Comparison of ENCODE assay signal across 21 mouse cellular contexts in the genomic region with DNA sequence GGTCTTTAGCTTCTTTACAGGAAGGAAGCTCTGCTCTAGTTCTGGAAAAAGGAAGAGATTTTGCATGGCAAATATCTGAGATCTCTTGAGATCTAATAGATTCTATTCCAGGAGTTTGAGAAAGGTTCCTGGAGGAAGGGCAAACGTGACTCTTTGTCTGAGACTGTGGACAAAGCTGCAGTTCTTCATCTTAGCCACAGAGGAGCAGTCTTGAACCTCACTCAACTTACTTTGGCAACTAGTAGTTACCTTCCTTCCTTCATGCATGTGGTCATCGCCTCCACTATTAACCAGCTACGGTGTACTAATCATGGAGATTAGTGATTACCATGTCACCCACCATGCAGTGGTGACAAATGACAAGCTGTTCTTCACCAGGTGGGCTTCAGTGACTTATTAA. TPM values are rescaled to one million over a fixed set of nuclear protein-coding genes. Genes with fewer than 3 reads are reported as not detected.
DNase-seq lines count a peak whose midpoint lies in the region; ATAC-seq and TF ChIP-seq lines count a peak whose summit lies in the region.
"Had no signal": no experiment of that assay in that cellular context is flagged by ENCODE, and none has a peak within 500 bp of the region (broad histone marks: within the 10 kb centered on the region; RNA-seq: fewer than 3 reads in every experiment).

No protein-coding gene starts in this region.

- no peak for ATAC-seq in intestine, postnatal 0 days
- no peak for ATAC-seq in intestine, embryonic 16.5 days
- no peak for ATAC-seq in midbrain, postnatal 0 days (ENCODE audit: low FRiP score)
- ATAC-seq: midbrain, embryonic 13.5 days had no signal

- no peak overlapping the region for H3K27ac ChIP-seq in cerebellum, adult 2 months (ENCODE audit: insufficient read depth, low read length)
- H3K27ac ChIP-seq in intestine, postnatal 0 days (ENCODE audit: low read depth, low read length) = no peak overlapping the region
- H3K27ac ChIP-seq in intestine, embryonic 16.5 days (ENCODE audit: low read length) = no peak overlapping the region
- no peak overlapping the region for H3K27ac ChIP-seq in midbrain, postnatal 0 days (ENCODE audit: low read depth, low read length)
- H3K27ac ChIP-seq in midbrain, embryonic 10.5 days (replicated peaks) = no peak overlapping the region
- H3K27ac ChIP-seq: embryonic facial prominence, embryonic 12.5 days; forebrain, embryonic 10.5 days; heart, embryonic 10.5 days; limb, embryonic 10.5 days; midbrain, embryonic 13.5 days; stomach, embryonic 15.5 days had no signal

- H3K4me1 ChIP-seq in cerebellum, adult 2 months (ENCODE audit: control insufficient read depth, insufficient read depth, low read length) = no peaks in the 10 kb centered on the region
- H3K4me1 ChIP-seq in intestine, postnatal 0 days (replicated peaks; ENCODE audit: control insufficient read depth, insufficient read depth, low read length) = no peaks in the 10 kb centered on the region
- no peaks in the 10 kb centered on the region for H3K4me1 ChIP-seq in intestine, embryonic 16.5 days (ENCODE audit: control insufficient read depth, insufficient read depth, low read length)
- H3K4me1 ChIP-seq in midbrain, postnatal 0 days (ENCODE audit: insufficient read depth, low read length) = no peaks in the 10 kb centered on the region
- H3K4me1 ChIP-seq in midbrain, embryonic 10.5 days = no peaks in the 10 kb centered on the region
- H3K4me1 ChIP-seq: embryonic facial prominence, embryonic 12.5 days; forebrain, embryonic 10.5 days; heart, embryonic 10.5 days; limb, embryonic 10.5 days; midbrain, embryonic 13.5 days; stomach, embryonic 15.5 days had no signal

- H3K27me3 ChIP-seq in cerebellum, adult 2 months (ENCODE audit: control insufficient read depth, insufficient read depth, low read length) = no peaks in the 10 kb centered on the region
- H3K27me3 ChIP-seq in intestine, postnatal 0 days (replicated peaks; ENCODE audit: control insufficient read depth, insufficient read depth, low read length) = no peaks in the 10 kb centered on the region
- no peaks in the 10 kb centered on the region for H3K27me3 ChIP-seq in intestine, embryonic 16.5 days (replicated peaks; ENCODE audit: control insufficient read depth, insufficient read depth, low read length)
- no peaks in the 10 kb centered on the region for H3K27me3 ChIP-seq in midbrain, postnatal 0 days (ENCODE audit: insufficient read depth, low read length)
- no peaks in the 10 kb centered on the region for H3K27me3 ChIP-seq in midbrain, embryonic 10.5 days (ENCODE audit: low read depth, poor library complexity, severe bottlenecking)
- H3K27me3 ChIP-seq: embryonic facial prominence, embryonic 12.5 days; midbrain, embryonic 13.5 days; stomach, embryonic 15.5 days had no signal

- H3K9ac ChIP-seq in intestine, postnatal 0 days (ENCODE audit: low read depth, low read length) = no peak overlapping the region
- H3K9ac ChIP-seq in intestine, embryonic 16.5 days (ENCODE audit: low read depth, low read length) = no peak overlapping the region
- H3K9ac ChIP-seq in midbrain, postnatal 0 days (replicated peaks; ENCODE audit: low read length, poor library complexity, severe bottlenecking) = no peak overlapping the region
- H3K9ac ChIP-seq: embryonic facial prominence, embryonic 12.5 days; midbrain, embryonic 13.5 days; stomach, embryonic 15.5 days had no signal

- WGBS in cerebellum, adult 2 months = 40% methylated on average over 3 of the region's 3 CpGs
- WGBS in intestine, postnatal 0 days = 65% methylated on average over 3 of the region's 3 CpGs
- 58% methylated on average over 3 of the region's 3 CpGs for WGBS in intestine, embryonic 16.5 days
- 50% methylated on average over 3 of the region's 3 CpGs for WGBS in midbrain, postnatal 0 days
- WGBS in midbrain, embryonic 10.5 days = 66% methylated on average over 3 of the region's 3 CpGs

- no peaks in the 10 kb centered on the region for H3K9me3 ChIP-seq in intestine, postnatal 0 days (ENCODE audit: control insufficient read depth)
- no peaks in the 10 kb centered on the region for H3K9me3 ChIP-seq in intestine, embryonic 16.5 days (ENCODE audit: control insufficient read depth, low read length)
- no peaks in the 10 kb centered on the region for H3K9me3 ChIP-seq in midbrain, postnatal 0 days (ENCODE audit: low read length)
- H3K9me3 ChIP-seq in midbrain, embryonic 10.5 days (replicated peaks) = no peaks in the 10 kb centered on the region
- H3K9me3 ChIP-seq: embryonic facial prominence, embryonic 12.5 days; forebrain, embryonic 10.5 days; heart, embryonic 10.5 days; limb, embryonic 10.5 days; midbrain, embryonic 13.5 days; stomach, embryonic 15.5 days had no signal

- TF ChIP-seq POLR2A in cerebellum, adult 2 months (IDR thresholded peaks at IDR 0.05; ENCODE audit: borderline replicate concordance, insufficient read depth, low read length) = no peak

- peak; percentile 37; the same call in 1 of the 2 replicates for TF ChIP-seq CTCF in cerebellum, adult 2 months (IDR thresholded peaks at IDR 0.05; ENCODE audit: borderline replicate concordance, insufficient read depth, low read depth, low read length)
- TF ChIP-seq CTCF in intestine, postnatal 0 days (IDR thresholded peaks at IDR 0.05; ENCODE audit: low read depth) = peak; percentile 67
- TF ChIP-seq CTCF in midbrain, postnatal 0 days (IDR thresholded peaks at IDR 0.05) = peak; percentile 63

- DNase-seq in cerebellum, adult 2 months = no peak
- no peak for DNase-seq in cerebellum, postnatal 4 days (ENCODE audit: low spot score in 2 of 2)
- DNase-seq in midbrain, postnatal 0 days (ENCODE audit: low spot score) = no peak
- DNase-seq in midbrain, embryonic 10.5 days (ENCODE audit: low spot score) = no peak
- no peak for DNase-seq in frontal cortex, postnatal 25 days (ENCODE audit: low spot score in 2 of 2)
- no peak for DNase-seq in urinary bladder, postnatal 10 days (ENCODE audit: low spot score)
- DNase-seq: cerebellum, adult 18-20 months; kidney, postnatal 14 days; thymus, postnatal 25 days had no signal

- peaks cover 73% of the 10 kb centered on the region for H3K36me3 ChIP-seq in intestine, postnatal 0 days (ENCODE audit: control insufficient read depth, insufficient read depth)
- 0 out of 2 replicates have a peak, but pooled peaks cover 4% of the 10 kb centered on the region for H3K36me3 ChIP-seq in intestine, embryonic 16.5 days (ENCODE audit: control insufficient read depth, insufficient read depth, low read length)
- H3K36me3 ChIP-seq in midbrain, postnatal 0 days (ENCODE audit: insufficient read depth, low read length) = peaks cover 37% of the 10 kb centered on the region
- peaks cover 88% of the 10 kb centered on the region for H3K36me3 ChIP-seq in midbrain, embryonic 10.5 days

- H3K4me2 ChIP-seq in intestine, postnatal 0 days (replicated peaks; ENCODE audit: low read depth) = no peak overlapping the region
- H3K4me2 ChIP-seq in intestine, embryonic 16.5 days (ENCODE audit: low read depth, low read length) = no peak overlapping the region
- no peak overlapping the region for H3K4me2 ChIP-seq in midbrain, postnatal 0 days (ENCODE audit: low read depth, low read length, poor library complexity, severe bottlenecking)
- H3K4me2 ChIP-seq: embryonic facial prominence, embryonic 12.5 days; midbrain, embryonic 13.5 days; stomach, embryonic 15.5 days had no signal

- H3K4me3 ChIP-seq in cerebellum, adult 2 months (replicated peaks; ENCODE audit: insufficient read depth, low read depth, low read length) = no peak overlapping the region
- H3K4me3 ChIP-seq in intestine, postnatal 0 days (ENCODE audit: low read depth, low read length) = no peak overlapping the region
- H3K4me3 ChIP-seq in intestine, embryonic 16.5 days (ENCODE audit: low read length) = no peak overlapping the region
- no peak overlapping the region for H3K4me3 ChIP-seq in midbrain, postnatal 0 days (ENCODE audit: low read depth, low read length)
- no peak overlapping the region for H3K4me3 ChIP-seq in midbrain, embryonic 10.5 days
- H3K4me3 ChIP-seq: embryonic facial prominence, embryonic 12.5 days; forebrain, embryonic 10.5 days; heart, embryonic 10.5 days; limb, embryonic 10.5 days; midbrain, embryonic 13.5 days; stomach, embryonic 15.5 days had no signal

RNA-seq across cellular contexts. Expression of a gene that starts 11.7 kb away (rescaled TPM):
- polyA plus RNA-seq in cerebellum, adult 2 months (2012; rRNA removed) = 2.1 and 2.5 TPM in 2 replicates
- polyA plus RNA-seq in intestine, postnatal 0 days (2015; fragmentation: Nextera tagmentation; extraction: Ambion mirVana) = 6.3 and 6.9 TPM in 2 replicates
- 4.4 and 5.7 TPM in 2 replicates for polyA plus RNA-seq in intestine, embryonic 16.5 days (2015; fragmentation: Nextera tagmentation; extraction: Ambion mirVana)
- 8.5 and 12.6 TPM in 2 replicates for total RNA-seq in midbrain, postnatal 0 days (2014; rRNA removed)
- 2.1 and 2.4 TPM in 2 replicates for polyA plus RNA-seq in midbrain, postnatal 0 days (2015; fragmentation: Nextera tagmentation; extraction: Ambion mirVana)
- 4.1 TPM in 2 replicates for polyA plus RNA-seq in midbrain, embryonic 10.5 days (2016; fragmentation: Nextera tagmentation; extraction: Ambion mirVana)
- total RNA-seq: hematopoietic stem cell, adult 5-6 weeks had no signal

RNA-seq across cellular contexts. Expression of a gene that starts 25.9 kb away (rescaled TPM):
- polyA plus RNA-seq in cerebellum, adult 2 months (2012; rRNA removed) = 101 and 106 TPM in 2 replicates
- 29.0 and 29.9 TPM in 2 replicates for polyA plus RNA-seq in intestine, postnatal 0 days (2015; fragmentation: Nextera tagmentation; extraction: Ambion mirVana)
- polyA plus RNA-seq in intestine, embryonic 16.5 days (2015; fragmentation: Nextera tagmentation; extraction: Ambion mirVana) = 56.5 and 59.2 TPM in 2 replicates
- 150 and 156 TPM in 2 replicates for total RNA-seq in midbrain, postnatal 0 days (2014; rRNA removed)
- 79.3 and 82.6 TPM in 2 replicates for polyA plus RNA-seq in midbrain, postnatal 0 days (2015; fragmentation: Nextera tagmentation; extraction: Ambion mirVana)
- 52.6 and 57.4 TPM in 2 replicates for polyA plus RNA-seq in midbrain, embryonic 10.5 days (2016; fragmentation: Nextera tagmentation; extraction: Ambion mirVana)

RNA-seq across cellular contexts. Expression of a gene that starts 47.6 kb away (rescaled TPM):
- polyA plus RNA-seq in cerebellum, adult 2 months (2012; rRNA removed) = 4.3 and 4.7 TPM in 2 replicates
- not detected in 2 replicates for polyA plus RNA-seq in intestine, postnatal 0 days (2015; fragmentation: Nextera tagmentation; extraction: Ambion mirVana)
- not detected in 2 replicates for polyA plus RNA-seq in intestine, embryonic 16.5 days (2015; fragmentation: Nextera tagmentation; extraction: Ambion mirVana)
- 7.0 and 13.5 TPM in 2 replicates for total RNA-seq in midbrain, postnatal 0 days (2014; rRNA removed)
- polyA plus RNA-seq in midbrain, postnatal 0 days (2015; fragmentation: Nextera tagmentation; extraction: Ambion mirVana) = 7.8 and 8.5 TPM in 2 replicates
- polyA plus RNA-seq in midbrain, embryonic 10.5 days (2016; fragmentation: Nextera tagmentation; extraction: Ambion mirVana) = 0.21 TPM in 1 of 2 replicates, not detected in the other
- total RNA-seq: ES-E14; hematopoietic stem cell, adult 5-6 weeks had no signal
- polyA plus RNA-seq: forebrain, embryonic 10.5 days; heart, embryonic 10.5 days; intestine, embryonic 14.5 days; liver, embryonic 16.5 days; stomach, embryonic 15.5 days had no signal

RNA-seq across cellular contexts. Expression of a gene that starts 52.6 kb away (rescaled TPM):
- 73.1 and 78.7 TPM in 2 replicates for polyA plus RNA-seq in cerebellum, adult 2 months (2012; rRNA removed)
- 26.6 TPM in 2 replicates for polyA plus RNA-seq in intestine, postnatal 0 days (2015; fragmentation: Nextera tagmentation; extraction: Ambion mirVana)
- polyA plus RNA-seq in intestine, embryonic 16.5 days (2015; fragmentation: Nextera tagmentation; extraction: Ambion mirVana) = 43.9 and 47.9 TPM in 2 replicates
- 58.3 and 60.7 TPM in 2 replicates for total RNA-seq in midbrain, postnatal 0 days (2014; rRNA removed)
- polyA plus RNA-seq in midbrain, postnatal 0 days (2015; fragmentation: Nextera tagmentation; extraction: Ambion mirVana) = 43.0 and 49.3 TPM in 2 replicates
- polyA plus RNA-seq in midbrain, embryonic 10.5 days (2016; fragmentation: Nextera tagmentation; extraction: Ambion mirVana) = 45.2 and 47.8 TPM in 2 replicates

RNA-seq across cellular contexts. Expression of a gene that starts 52.8 kb away (rescaled TPM):
- polyA plus RNA-seq in cerebellum, adult 2 months (2012; rRNA removed) = 48.4 and 58.9 TPM in 2 replicates
- polyA plus RNA-seq in intestine, postnatal 0 days (2015; fragmentation: Nextera tagmentation; extraction: Ambion mirVana) = 0.39 and 0.59 TPM in 2 replicates
- polyA plus RNA-seq in intestine, embryonic 16.5 days (2015; fragmentation: Nextera tagmentation; extraction: Ambion mirVana) = 1.1 and 1.2 TPM in 2 replicates
- 2.4 and 12.8 TPM in 2 replicates for total RNA-seq in midbrain, postnatal 0 days (2014; rRNA removed)
- polyA plus RNA-seq in midbrain, postnatal 0 days (2015; fragmentation: Nextera tagmentation; extraction: Ambion mirVana) = 1.7 and 2.0 TPM in 2 replicates
- polyA plus RNA-seq in midbrain, embryonic 10.5 days (2016; fragmentation: Nextera tagmentation; extraction: Ambion mirVana) = 1.8 and 1.9 TPM in 2 replicates
- total RNA-seq: hematopoietic stem cell, adult 5-6 weeks had no signal
